Mouse (Mus musculus) gastrocnemius, adult 2 months (tissue): ENCODE results near the gene Hoxc5. TPM values are rescaled to one million over a fixed set of nuclear protein-coding genes. Genes with fewer than 3 reads are reported as not detected.

Experiments
- DNase-seq: peaks from one replicate; pipeline ENCODE4 v3.0.0; 2022
- H3K27ac ChIP-seq: fragments of 200-600 bp; 2 replicates; pipeline ENCODE4 v1.8.1; 2022; ENCODE audit warnings: mild to moderate bottlenecking
- H3K4me3 ChIP-seq: fragments of 200-600 bp; 2 replicates; pipeline ENCODE4 v1.8.1; 2022; ENCODE audit warnings: mild to moderate bottlenecking, moderate library complexity
- CTCF ChIP-seq: fragments of 200-600 bp; IDR thresholded peaks from 2 replicates; pipeline ENCODE4 v1.8.1; 2022; ENCODE audit warnings: antibody characterized with exemption, mild to moderate bottlenecking, moderate library complexity
- intact Hi-C: fragments of 180-260 bp; cut with DNase I; formaldehyde crosslinking; loops from one replicate; pipeline ENCODE4 v1.15.1; 2025
- total RNA-seq, 2 experiments: library from RNA; stranded (reverse); gene quantifications; 2 replicates each; pipeline ENCODE4 v1.2.3; 2021

Hoxc5 gene
- total RNA-seq, 2 experiments from 2014 or later = 2.7 to 2.9 TPM

- TF ChIP-seq CTCF = no peak
- no peak for DNase-seq
- H3K4me3 ChIP-seq = no peak overlapping the region
- intact Hi-C loops = no loop called here
- no peak overlapping the region for H3K27ac ChIP-seq
Measured at GRCm38 (mm10) chr15:103032646-103033575, 65.7 kb downstream of the Hoxc5 start.

- peak; percentile 56 for DNase-seq
- intact Hi-C loops = no loop called here
- peak overlapping the region; percentile 65 for H3K4me3 ChIP-seq
- no peak for TF ChIP-seq CTCF
- peak overlapping the region; percentile 63 for H3K27ac ChIP-seq
Measured at GRCm38 (mm10) chr15:103034043-103034806, 67.0 kb downstream of the Hoxc5 start.

GRCm38 (mm10) chr15:103034807-103035547 is 67.7 kb downstream of the Hoxc5 start:
- Histone ChIP-seq H3K4me3 (peak overlapping the region; percentile 65), H3K27ac (peak overlapping the region; percentile 63)

GRCm38 (mm10) chr15:103035548-103035881 is 68.3 kb downstream of the Hoxc5 start:
- H3K27ac ChIP-seq = no peak overlapping the region
- intact Hi-C loops = loop anchor here (1.0 kb wide), 1 partner anchor 12 kb away; no protein-coding TSS in a partner anchor
- DNase-seq = no peak
- TF ChIP-seq CTCF = no peak
- peak overlapping the region; percentile 65 for H3K4me3 ChIP-seq

More at GRCm38 (mm10) chr15:103034807-103035547, 67.7 kb downstream of the Hoxc5 start:
- intact Hi-C loops = loop anchor here (1.0 kb wide), 1 partner anchor 12 kb away; no protein-coding TSS in a partner anchor
- peak; percentile 42 for DNase-seq
- no peak for TF ChIP-seq CTCF

- no peak for TF ChIP-seq CTCF
- H3K27ac ChIP-seq = no peak overlapping the region
- intact Hi-C loops = no loop called here
- H3K4me3 ChIP-seq = no peak overlapping the region
- no peak for DNase-seq
Measured at GRCm38 (mm10) chr15:103037579-103037978, 70.3 kb downstream of the Hoxc5 start.

DNA sequence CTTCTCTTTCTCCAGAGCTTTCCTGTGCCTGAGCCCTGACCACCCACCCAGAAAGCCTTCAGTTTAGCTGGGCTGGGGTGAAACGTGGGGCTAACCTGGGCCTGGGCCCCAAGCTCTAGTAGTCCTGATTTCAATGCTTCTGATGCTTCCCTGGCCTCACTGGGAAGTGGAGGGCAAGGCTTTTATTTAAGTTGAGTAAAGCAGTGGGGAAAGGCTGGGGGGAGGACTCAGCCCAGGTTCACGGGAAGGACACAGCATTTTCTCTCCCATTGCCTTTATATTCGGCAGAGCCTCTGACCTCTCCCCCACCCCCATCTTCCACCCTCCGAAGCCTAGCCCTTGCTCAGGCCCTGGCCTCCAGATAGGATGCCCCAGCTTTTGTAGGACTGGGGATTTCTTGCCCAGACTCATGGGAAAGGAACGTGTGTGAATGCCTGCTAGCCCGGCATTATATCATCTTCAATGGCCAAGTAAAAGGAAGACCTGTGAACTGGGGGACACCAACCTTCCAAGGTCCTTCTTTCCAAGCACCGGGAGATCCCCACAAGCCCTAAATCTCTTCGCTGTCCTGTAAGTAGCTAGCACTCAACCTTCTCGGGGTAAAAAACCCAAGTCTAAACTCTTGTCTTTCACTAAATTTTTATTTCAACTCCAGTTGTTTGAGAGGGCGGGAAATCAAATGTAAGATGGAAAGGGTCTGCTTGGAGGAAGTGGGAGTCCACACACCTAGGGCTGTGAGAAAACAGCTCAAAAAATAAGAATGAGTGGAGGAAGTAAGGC is 71.6 kb downstream of the Hoxc5 start:
- intact Hi-C loops = no loop called here
- TF ChIP-seq CTCF = no peak
- DNase-seq = no peak
- Histone ChIP-seq H3K4me3 (no peak overlapping the region), H3K27ac (no peak overlapping the region)

GRCm38 (mm10) chr15:103039609-103040008 is 72.4 kb downstream of the Hoxc5 start:
- no peak for DNase-seq
- no peak overlapping the region for H3K27ac ChIP-seq
- no peak overlapping the region for H3K4me3 ChIP-seq
- TF ChIP-seq CTCF = no peak
- intact Hi-C loops = no loop called here

GRCm38 (mm10) chr15:103040601-103041000 is 73.4 kb downstream of the Hoxc5 start:
- no peak overlapping the region for H3K4me3 ChIP-seq
- H3K27ac ChIP-seq = peak overlapping the region; percentile 31; the same call in 1 of the 2 replicates
- intact Hi-C loops = no loop called here
- TF ChIP-seq CTCF = no peak
- DNase-seq = no peak

DNA sequence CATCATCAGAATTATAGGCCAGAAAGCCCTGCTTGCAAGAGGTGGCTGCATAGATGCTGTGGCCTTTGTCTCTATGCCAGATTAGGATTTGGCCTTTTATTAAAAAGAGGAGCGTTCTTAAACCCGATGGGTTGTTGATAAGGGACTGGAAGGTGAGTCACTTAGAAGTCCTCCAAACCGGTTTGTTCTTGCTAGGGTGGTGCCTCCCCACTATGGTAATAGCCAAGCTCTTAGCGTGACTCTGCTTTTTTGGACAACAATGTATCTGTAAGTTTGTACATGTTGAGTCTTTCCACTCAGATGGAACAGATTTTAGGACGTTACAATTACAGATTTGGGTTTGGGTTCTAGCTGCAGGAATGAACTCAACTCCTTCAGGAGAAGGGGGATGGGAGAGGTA is 74.4 kb downstream of the Hoxc5 start:
- H3K27ac ChIP-seq = no peak overlapping the region
- no peak for DNase-seq
- intact Hi-C loops = no loop called here
- H3K4me3 ChIP-seq = no peak overlapping the region
- no peak for TF ChIP-seq CTCF

DNA sequence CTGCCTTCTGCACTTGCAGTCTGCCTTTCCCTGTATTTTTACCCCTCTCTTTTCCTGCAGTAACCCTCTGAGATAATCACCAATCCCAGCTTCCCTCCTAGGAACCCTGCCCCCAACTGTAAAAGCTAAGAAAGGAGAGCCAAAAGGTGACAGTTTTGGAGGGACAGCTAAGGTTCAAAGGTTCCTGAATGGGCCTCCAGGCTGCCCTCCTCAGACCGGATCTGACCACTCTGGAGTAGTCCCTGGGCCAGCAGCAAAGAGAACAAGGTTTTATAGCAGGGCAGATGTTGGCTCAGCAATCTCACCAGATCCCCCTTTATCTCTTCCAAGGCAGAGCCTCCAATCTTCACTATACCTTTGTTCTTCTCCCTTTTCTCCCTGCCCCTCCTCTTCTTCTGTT is 75.0 kb downstream of the Hoxc5 start:
- Histone ChIP-seq H3K27ac (no peak overlapping the region), H3K4me3 (no peak overlapping the region)
- intact Hi-C loops = no loop called here
- no peak for TF ChIP-seq CTCF
- no peak for DNase-seq

DNA sequence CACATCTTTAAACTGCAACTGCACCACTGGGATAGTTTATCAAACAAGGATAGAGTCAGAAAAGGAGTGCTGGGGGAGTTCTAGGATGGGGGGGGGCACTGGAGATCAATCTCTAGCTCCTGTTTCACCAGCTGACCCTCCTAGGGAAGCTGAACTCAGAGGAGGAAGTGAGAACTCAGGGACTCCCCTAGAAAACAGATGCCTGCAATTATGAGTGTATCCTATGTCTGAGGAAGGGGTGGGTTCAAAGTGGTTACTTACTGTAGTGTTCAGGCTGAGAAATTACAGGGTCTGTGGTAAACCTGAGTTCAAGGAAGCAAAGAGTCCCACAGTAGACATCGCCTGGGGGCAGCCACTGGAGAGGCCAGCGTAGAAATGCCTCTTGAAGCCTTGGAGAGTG is 84.4 kb downstream of the Hoxc5 start:
- no peak for TF ChIP-seq CTCF
- intact Hi-C loops = no loop called here
- Histone ChIP-seq H3K4me3 (no peak overlapping the region), H3K27ac (no peak overlapping the region)
- no peak for DNase-seq

DNA sequence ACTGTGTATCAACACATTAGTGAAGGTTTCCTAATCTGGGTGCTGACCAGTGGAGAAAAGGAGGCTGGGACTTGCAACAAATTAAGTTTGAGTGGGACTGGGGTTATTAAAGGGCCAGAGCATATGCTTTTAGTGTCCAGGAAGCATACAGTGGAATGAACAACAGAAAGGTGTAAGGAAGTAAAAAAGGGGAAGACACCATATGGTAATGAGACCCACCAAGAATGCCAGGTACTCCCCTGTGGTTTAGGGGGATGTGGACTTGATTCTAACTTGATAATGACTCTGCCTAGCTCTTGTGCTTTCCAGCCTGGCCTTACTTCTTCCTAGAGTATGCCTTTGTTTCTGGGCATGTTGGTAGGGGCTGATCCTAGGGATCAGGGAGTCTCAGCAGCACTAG is 86.0 kb downstream of the Hoxc5 start:
- TF ChIP-seq CTCF = no peak
- Histone ChIP-seq H3K27ac (no peak overlapping the region), H3K4me3 (no peak overlapping the region)
- intact Hi-C loops = no loop called here
- no peak for DNase-seq
